ENCODE assay signal across 8 mouse cellular contexts in the genomic region with DNA sequence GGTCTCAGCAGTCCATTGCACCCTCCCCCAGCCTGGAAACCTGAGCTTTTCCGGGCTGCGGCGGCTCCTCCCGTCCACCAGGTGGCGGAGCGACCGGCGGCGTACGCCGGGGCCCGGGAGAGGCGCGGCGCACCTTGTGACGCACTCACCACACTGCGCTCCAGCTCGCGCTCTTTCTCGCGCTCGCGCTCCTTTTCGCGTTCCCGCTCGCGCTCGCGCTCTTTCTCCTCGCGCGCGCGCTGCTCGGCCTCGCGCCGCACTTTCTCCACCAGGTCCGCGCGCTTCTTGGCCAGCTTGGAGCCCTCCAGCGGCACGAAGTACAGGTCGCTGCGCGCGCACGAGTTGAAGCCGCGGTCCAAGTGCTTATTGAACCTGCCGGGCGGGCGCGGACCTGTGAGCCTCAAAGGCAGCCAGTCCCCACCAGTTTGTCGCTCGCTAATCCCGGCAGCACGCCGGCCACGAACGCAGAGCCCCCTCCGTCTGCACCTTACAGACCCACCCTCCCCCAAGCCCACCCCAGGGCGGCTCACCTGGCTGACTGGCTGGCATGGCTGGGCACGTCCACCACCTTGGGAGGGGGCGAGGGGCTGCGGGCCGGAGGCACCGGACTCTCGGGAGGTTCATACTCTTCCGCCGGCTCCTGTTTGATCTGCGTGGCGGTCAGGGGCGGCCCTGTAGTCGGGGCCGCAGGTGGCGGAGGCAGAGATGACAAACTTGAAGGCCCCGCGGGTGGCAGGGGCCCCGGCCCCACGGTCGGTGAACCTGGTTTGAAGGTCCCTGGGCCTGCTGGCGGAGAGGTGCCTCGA. TPM values are rescaled to one million over a fixed set of nuclear protein-coding genes. Genes with fewer than 3 reads are reported as not detected.
A peak's percentile ranks its signal among the peaks of the same experiment; 100 is the strongest.
DNase-seq lines count a peak whose midpoint lies in the region; ATAC-seq lines count a peak whose summit lies in the region.

No protein-coding gene starts in this region.

- H3K4me2 ChIP-seq in intestine, embryonic 15.5 days (replicated peaks) = peak overlapping the region; percentile 96

- peak overlapping the region; percentile 82 for H3K9ac ChIP-seq in intestine, embryonic 15.5 days

- ATAC-seq in intestine, embryonic 15.5 days = peak; percentile 84

- H3K36me3 ChIP-seq in intestine, embryonic 15.5 days = peaks cover 39% of the 10 kb centered on the region

- H3K9me3 ChIP-seq in intestine, embryonic 15.5 days = no peaks in the 10 kb centered on the region

- peak; percentile 91 for DNase-seq in adrenal gland, adult 8-10 months
- DNase-seq in embryo, embryonic 11.5 days (ENCODE audit: low read depth, low spot score) = peak; percentile 93
- DNase-seq in gastrocnemius, postnatal 36 days = peak; percentile 86 to 88
- peak; percentile 95 to 97 for DNase-seq in left cerebral cortex, postnatal 25 days (ENCODE audit: low spot score in 2 of 2)
- peak; percentile 97 for DNase-seq in mesoderm, embryonic 11.5 days (ENCODE audit: low read depth, low spot score)
- peak; percentile 96 for DNase-seq in right cerebral cortex, postnatal 25 days
- DNase-seq in urinary bladder, postnatal 36 days (ENCODE audit: low spot score in 2 of 2) = peak; percentile 87 to 94

- no peaks in the 10 kb centered on the region for H3K27me3 ChIP-seq in intestine, embryonic 15.5 days (replicated peaks)

- peaks cover 27% of the 10 kb centered on the region for H3K4me1 ChIP-seq in intestine, embryonic 15.5 days (replicated peaks)

- 1% methylated on average over 85 of the region's 85 CpGs for WGBS in intestine, embryonic 15.5 days

- H3K4me3 ChIP-seq in intestine, embryonic 15.5 days (replicated peaks) = peak overlapping the region; percentile 47

- intact Hi-C loops in gastrocnemius, postnatal 36 days (cut with DNase I) = no loop called here
- intact Hi-C loops in left cerebral cortex, postnatal 25 days (cut with DNase I) = loop anchor here (2.0 kb wide), 1 partner anchor 13 kb away; no protein-coding TSS in a partner anchor

- peak overlapping the region; percentile 87 for H3K27ac ChIP-seq in intestine, embryonic 15.5 days

RNA-seq across cellular contexts. Expression of a gene that starts 4.5 kb away (rescaled TPM):
- total RNA-seq in adrenal gland, adult 8-10 months (2022) = 100 to 1,000 TPM; 348 to 417 (median 368) TPM
- total RNA-seq in gastrocnemius, postnatal 36 days (2021) = 100 to 1,000 TPM; 150 to 160 TPM
- polyA plus RNA-seq in intestine, embryonic 15.5 days (2015; fragmentation: Nextera tagmentation; extraction: Ambion mirVana) = 337 and 341 TPM in 2 replicates
- total RNA-seq in left cerebral cortex, postnatal 25 days (2021) = 100 to 1,000 TPM; 315 to 349 TPM

RNA-seq across cellular contexts. Expression of a gene that starts 7.2 kb away (rescaled TPM):
- 10 to 100 TPM; 14.1 to 21.6 (median 15.0) TPM for total RNA-seq in adrenal gland, adult 8-10 months (2022)
- 1 to 10 TPM in 1 of 2 experiments, under 1 TPM in 1; 0.64 to 2.5 TPM for total RNA-seq in gastrocnemius, postnatal 36 days (2021)
- 16.7 and 17.7 TPM in 2 replicates for polyA plus RNA-seq in intestine, embryonic 15.5 days (2015; fragmentation: Nextera tagmentation; extraction: Ambion mirVana)
- total RNA-seq in left cerebral cortex, postnatal 25 days (2021) = 1 to 10 TPM; 3.1 to 4.5 TPM

RNA-seq across cellular contexts. Expression of a gene that starts 10.1 kb away (rescaled TPM):
- not detected for total RNA-seq in adrenal gland, adult 8-10 months (2022)
- under 1 TPM in 1 of 2 experiments, not detected in 1; 0.08 TPM for total RNA-seq in gastrocnemius, postnatal 36 days (2021)
- not detected in 2 replicates for polyA plus RNA-seq in intestine, embryonic 15.5 days (2015; fragmentation: Nextera tagmentation; extraction: Ambion mirVana)
- total RNA-seq in left cerebral cortex, postnatal 25 days (2021) = not detected

RNA-seq across cellular contexts. Expression of a gene that starts 10.6 kb away (rescaled TPM):
- 100 to 1,000 TPM in 2 of 4 experiments, 10 to 100 TPM in 2; 68.7 to 111 (median 97.1) TPM for total RNA-seq in adrenal gland, adult 8-10 months (2022)
- total RNA-seq in gastrocnemius, postnatal 36 days (2021) = 10 to 100 TPM; 38.3 to 40.7 TPM
- polyA plus RNA-seq in intestine, embryonic 15.5 days (2015; fragmentation: Nextera tagmentation; extraction: Ambion mirVana) = 10.5 and 11.9 TPM in 2 replicates
- 100 to 1,000 TPM; 154 to 162 TPM for total RNA-seq in left cerebral cortex, postnatal 25 days (2021)

RNA-seq across cellular contexts. Expression of a gene that starts 23.8 kb away (rescaled TPM):
- 10 to 100 TPM; 23.0 to 74.2 (median 42.8) TPM for total RNA-seq in adrenal gland, adult 8-10 months (2022)
- total RNA-seq in gastrocnemius, postnatal 36 days (2021) = 1 to 10 TPM; 1.4 to 1.8 TPM
- polyA plus RNA-seq in intestine, embryonic 15.5 days (2015; fragmentation: Nextera tagmentation; extraction: Ambion mirVana) = 6.0 and 6.8 TPM in 2 replicates
- total RNA-seq in left cerebral cortex, postnatal 25 days (2021) = 1,000 to 10,000 TPM in 1 of 2 experiments, 100 to 1,000 TPM in 1; 999 to 1,002 TPM

Comparison
In these comparisons a context has a peak if more than half of its experiments do, and no peak if none do; other contexts are left out.
1. Peak in every context shown above with its lines: DNase-seq, ATAC-seq, H3K4me3 ChIP-seq and H3K27ac ChIP-seq.